Mouse (Mus musculus) kidney, embryonic 14.5 days (tissue): ENCODE data around the gene Znhit2. TPM values are rescaled to one million over a fixed set of nuclear protein-coding genes. Genes with fewer than 3 reads are reported as not detected.

Experiments
- ATAC-seq: fragments of 200-750 bp; cut with Nextera tagmentation; 2 replicates; pipeline ENCODE4 v1.8.0; 2017; ENCODE audit warnings: moderate number of reproducible peaks, mild to moderate bottlenecking, moderate TSS enrichment, moderate library complexity; ENCODE audit not compliant: low FRiP score, low TSS enrichment
- H3K27ac ChIP-seq: fragments of 300-500 bp; sonication (generic); 2 replicates; pipeline ENCODE4 v1.5.1; 2014; ENCODE audit warnings: low read depth, mild to moderate bottlenecking, low read length, moderate library complexity, mixed read lengths
- H3K27me3 ChIP-seq: fragments of 300-500 bp; sonication (generic); 2 replicates; pipeline ENCODE4 v1.6.1; 2014; ENCODE audit warnings: mild to moderate bottlenecking, low read length; ENCODE audit not compliant: control insufficient read depth, insufficient read depth
- H3K36me3 ChIP-seq: fragments of 300-500 bp; sonication (generic); 2 replicates; pipeline ENCODE4 v1.6.1; 2014; ENCODE audit warnings: low read length, mixed read lengths; ENCODE audit not compliant: control insufficient read depth, insufficient read depth
- H3K4me1 ChIP-seq: fragments of 300-500 bp; sonication (generic); 2 replicates; pipeline ENCODE4 v1.6.1; 2014; ENCODE audit warnings: low read length, mixed read lengths; ENCODE audit not compliant: control insufficient read depth, insufficient read depth
- H3K4me2 ChIP-seq: fragments of 300-500 bp; sonication (generic); replicated peaks from 2 replicates; pipeline ENCODE4 v1.6.1; 2014; ENCODE audit warnings: low read depth, mild to moderate bottlenecking, low read length
- H3K4me3 ChIP-seq: fragments of 300-500 bp; sonication (generic); 2 replicates; pipeline ENCODE4 v1.5.1; 2014; ENCODE audit warnings: mild to moderate bottlenecking, low read length
- H3K9ac ChIP-seq: fragments of 300-500 bp; sonication (generic); 2 replicates; pipeline ENCODE4 v1.6.1; 2014; ENCODE audit warnings: low read depth, mild to moderate bottlenecking, low read length, moderate library complexity
- H3K9me3 ChIP-seq: fragments of 300-500 bp; sonication (generic); 2 replicates; pipeline ENCODE4 v1.6.1; 2016; ENCODE audit warnings: low read length; ENCODE audit not compliant: control insufficient read depth
- WGBS: fragments of 180-500 bp; shearing (Covaris S2); extraction: QIAGEN DNeasy Blood & Tissue Kit; methylation state at CpG from one replicate; pipeline ENCODE4 v1.1.7; 2014; 5-methylcytosine and 5-hydroxymethylcytosine counted together
- polyA plus RNA-seq: library from polyadenylated mRNA; unstranded; fragments of >200 nt; fragmentation: Nextera tagmentation; extraction: Ambion mirVana; gene quantifications from 2 replicates; pipeline ENCODE4 v1.2.1, GENCODE M21; 2014

Gene Znhit2
- polyA plus RNA-seq, 1 experiment from 2014 or later = 38.6 TPM

- Histone ChIP-seq H3K4me2 (peak overlapping the region; percentile 69), H3K27me3 (no peaks in the 10 kb centered on the region), H3K36me3 (peaks cover 59% of the 10 kb centered on the region), H3K9me3 (no peaks in the 10 kb centered on the region), H3K4me3 (peak overlapping the region; percentile 82), H3K9ac (peak overlapping the region; percentile 88; the same call in 1 of the 2 replicates), H3K27ac (no peak overlapping the region), H3K4me1 (peaks cover 6% of the 10 kb centered on the region; the same call in 1 of the 2 replicates)
- WGBS = 67% methylated on average over 4 of the region's 4 CpGs
- no peak for ATAC-seq
Observed at GRCm38 (mm10) chr19:6056696-6057095, 4.3 kb upstream of the Znhit2 start.

DNA sequence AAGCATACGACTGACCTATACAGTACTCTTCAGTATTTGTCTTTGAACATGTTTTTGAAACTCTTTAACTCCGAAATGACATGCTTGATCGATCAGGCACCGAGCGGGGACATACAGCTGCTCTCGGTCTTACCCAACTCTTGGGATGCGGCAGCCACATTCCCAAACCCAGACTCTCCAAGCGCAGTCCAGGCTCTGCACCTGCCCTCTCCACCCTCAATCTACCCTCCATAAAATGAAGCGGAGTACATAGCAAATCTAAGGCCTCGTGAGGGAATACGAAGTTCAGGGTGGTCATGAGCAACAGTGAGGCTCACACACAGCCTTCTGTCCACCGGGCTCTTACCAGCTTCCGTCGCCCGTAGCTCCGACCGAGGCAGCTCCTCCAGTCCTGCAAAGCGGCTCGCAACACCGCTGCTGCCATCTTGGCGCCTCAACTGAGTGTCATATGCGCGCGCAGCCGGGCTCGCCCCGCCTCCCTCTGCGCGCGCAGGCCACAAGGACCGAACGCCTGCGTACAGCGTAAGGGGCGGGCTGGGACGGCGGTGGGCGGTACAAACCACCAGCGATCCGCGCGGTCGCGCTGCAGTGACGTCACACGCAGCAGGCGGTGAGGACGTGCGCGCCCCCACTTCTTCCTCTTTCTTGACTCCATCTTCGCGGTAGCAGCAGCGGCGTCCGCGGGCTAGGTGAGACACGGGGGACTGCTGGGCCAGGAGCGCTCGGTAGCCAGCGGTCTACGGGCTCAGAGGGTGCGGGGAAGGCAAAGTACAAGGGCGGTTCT, 3.5 kb upstream of the Znhit2 start, which contains the start of the genes Mrpl49 and Fau:
TSS of gene Mrpl49 (minus strand) at position 473 of the 784 bp plus-strand sequence.
TSS of gene Fau (plus strand) at position 532 of the 784 bp plus-strand sequence.
- Histone ChIP-seq H3K36me3 (peaks cover 51% of the 10 kb centered on the region), H3K4me2 (peak within 1 kb of the TSS; percentile 84), H3K27me3 (no peaks in the 10 kb centered on the region), H3K4me3 (peak within 1 kb of the TSS; percentile 82), H3K27ac (peak within 1 kb of the TSS; percentile 63), H3K4me1 (peaks cover 14% of the 10 kb centered on the region), H3K9me3 (no peaks in the 10 kb centered on the region), H3K9ac (peak within 1 kb of the TSS; percentile 88)
- WGBS = under 1% methylated on average over 58 of the region's 63 CpGs
- peak; percentile 87 for ATAC-seq

DNA sequence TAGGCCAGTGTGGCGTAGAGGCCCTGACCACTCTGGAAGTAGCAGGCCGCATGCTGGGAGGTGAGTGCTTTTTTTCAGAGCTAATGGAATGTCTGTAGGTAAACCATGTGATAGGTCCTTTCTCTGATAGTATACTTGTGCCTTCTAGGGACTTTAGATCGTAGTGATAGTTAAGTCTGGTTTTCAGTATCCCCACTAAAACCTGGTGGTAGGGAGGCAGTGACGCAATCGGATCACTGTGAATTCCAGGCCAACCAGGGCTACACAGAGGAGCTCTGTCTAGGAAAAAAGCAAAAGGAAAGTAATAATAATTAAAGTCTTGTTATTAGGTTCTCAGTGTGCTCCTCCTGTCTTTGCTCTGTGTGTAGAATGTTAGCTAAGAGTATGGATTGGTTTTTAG, 2.5 kb upstream of the Znhit2 start:
- Histone ChIP-seq H3K27ac (peak overlapping the region; percentile 63; the same call in 1 of the 2 replicates), H3K36me3 (peaks cover 41% of the 10 kb centered on the region), H3K9ac (peak overlapping the region; percentile 88), H3K9me3 (no peaks in the 10 kb centered on the region), H3K27me3 (no peaks in the 10 kb centered on the region), H3K4me3 (peak overlapping the region; percentile 82), H3K4me2 (peak overlapping the region; percentile 84), H3K4me1 (peaks cover 15% of the 10 kb centered on the region)
- WGBS = 33% methylated on average over 5 of the region's 5 CpGs
- no peak for ATAC-seq

DNA sequence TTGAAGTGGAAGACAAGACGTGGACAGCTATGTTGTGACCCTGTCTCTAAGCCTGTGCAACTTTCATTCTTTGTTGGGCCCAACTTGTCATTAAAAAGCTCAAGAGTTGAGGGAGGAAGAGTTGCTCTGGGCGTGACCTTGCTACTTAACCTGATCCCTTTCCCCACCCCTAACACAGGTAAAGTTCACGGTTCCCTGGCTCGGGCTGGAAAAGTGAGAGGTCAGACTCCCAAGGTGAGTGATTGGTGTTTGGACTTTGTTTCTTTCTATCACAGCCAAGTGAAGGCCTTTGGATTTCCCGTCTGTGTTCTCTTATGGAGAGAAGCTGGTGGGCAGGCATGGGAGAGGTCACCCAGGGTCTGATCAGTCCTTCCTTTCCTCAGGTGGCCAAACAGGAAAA, 2.0 kb upstream of the Znhit2 start:
- H3K4me3 ChIP-seq = peak overlapping the region; percentile 82
- H3K4me2 ChIP-seq = peak overlapping the region; percentile 84
- H3K27ac ChIP-seq = no peak overlapping the region
- H3K9me3 ChIP-seq = no peaks in the 10 kb centered on the region
- peaks cover 36% of the 10 kb centered on the region for H3K36me3 ChIP-seq
- no peak for ATAC-seq
- no peaks in the 10 kb centered on the region for H3K27me3 ChIP-seq
- peaks cover 15% of the 10 kb centered on the region for H3K4me1 ChIP-seq
- peak overlapping the region; percentile 88 for H3K9ac ChIP-seq
- 83% methylated on average over 5 of the region's 5 CpGs for WGBS

DNA sequence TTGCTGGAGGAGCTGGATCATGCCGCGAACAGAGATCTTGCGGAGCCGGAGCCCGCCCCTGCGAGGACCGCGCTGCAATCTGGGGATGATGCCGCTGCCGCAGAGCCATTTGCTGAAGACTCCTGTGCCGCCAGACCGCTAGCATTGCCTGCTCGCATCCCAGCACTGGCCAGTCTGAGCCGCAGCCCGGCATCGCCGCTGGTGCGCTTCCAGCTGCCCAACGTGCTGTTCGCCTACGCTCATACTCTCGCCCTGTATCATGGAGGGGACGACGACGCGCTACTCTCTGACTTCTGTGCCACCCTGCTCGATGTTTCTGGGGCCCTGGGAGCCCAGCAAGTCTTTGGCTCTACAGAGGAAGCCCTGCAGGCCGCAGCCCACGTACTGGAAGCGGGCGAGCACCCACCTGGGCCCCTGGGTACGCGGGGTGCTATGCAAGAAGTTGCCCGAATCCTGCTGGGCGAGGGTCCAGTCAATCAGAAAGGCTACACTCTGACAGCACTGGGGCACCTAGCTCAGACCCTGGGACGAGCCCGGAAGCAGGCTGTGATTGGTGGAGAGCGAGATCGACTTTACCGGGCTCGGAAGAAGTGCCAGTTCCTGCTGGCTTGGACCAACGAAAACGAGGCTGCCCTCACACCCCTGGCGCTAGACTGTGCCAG, 780 bp downstream of the Znhit2 start:
- 1% methylated on average over 44 of the region's 44 CpGs for WGBS
- no peak for ATAC-seq

DNA sequence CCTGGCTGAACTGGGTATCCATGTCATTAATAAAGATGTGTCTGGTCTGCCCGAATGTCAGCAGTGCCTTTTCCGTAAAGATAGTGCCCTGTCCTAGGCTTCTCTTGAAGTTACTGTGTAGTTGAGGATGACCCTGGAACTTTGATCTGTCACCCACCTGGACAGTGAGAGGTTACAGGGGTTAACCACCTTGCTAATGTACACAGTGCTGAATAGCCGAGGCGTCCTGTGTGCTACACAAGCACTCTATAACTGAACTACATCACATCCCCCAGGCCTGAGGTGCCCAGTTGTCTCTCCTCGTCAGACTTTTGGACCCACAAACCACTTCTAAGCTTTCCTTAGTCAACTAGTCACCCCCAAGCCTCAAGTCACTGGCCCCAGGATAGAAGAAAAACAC, 1.4 kb downstream of the Znhit2 start:
- ATAC-seq = no peak
- Histone ChIP-seq H3K27me3 (no peaks in the 10 kb centered on the region), H3K9me3 (no peaks in the 10 kb centered on the region), H3K4me3 (peak overlapping the region; percentile 90), H3K4me1 (peaks cover 21% of the 10 kb centered on the region), H3K27ac (0 out of 2 replicates have a peak overlapping the region, but pooled peaks have one; percentile 96), H3K4me2 (peak overlapping the region; percentile 100), H3K9ac (peak overlapping the region; percentile 95), H3K36me3 (peaks cover 15% of the 10 kb centered on the region)
- WGBS = 50% methylated on average over 5 of the region's 5 CpGs

More for the DNA sequence above, 780 bp downstream of the Znhit2 start:
- peak overlapping the region; percentile 95 for H3K9ac ChIP-seq
- peak overlapping the region; percentile 100 for H3K4me2 ChIP-seq
- peaks cover 19% of the 10 kb centered on the region for H3K4me1 ChIP-seq
- peak overlapping the region; percentile 96 for H3K27ac ChIP-seq
- H3K36me3 ChIP-seq = peaks cover 15% of the 10 kb centered on the region
- no peaks in the 10 kb centered on the region for H3K9me3 ChIP-seq
- H3K27me3 ChIP-seq = no peaks in the 10 kb centered on the region
- peak overlapping the region; percentile 90 for H3K4me3 ChIP-seq

GRCm38 (mm10) chr19:6063081-6063480, 2.1 kb downstream of the Znhit2 start:
- Histone ChIP-seq H3K27ac (no peak overlapping the region), H3K36me3 (peaks cover 15% of the 10 kb centered on the region), H3K4me2 (no peak overlapping the region), H3K4me1 (peaks cover 25% of the 10 kb centered on the region), H3K27me3 (no peaks in the 10 kb centered on the region), H3K9ac (no peak overlapping the region), H3K4me3 (no peak overlapping the region), H3K9me3 (no peaks in the 10 kb centered on the region)
- 87% methylated on average over 6 of the region's 6 CpGs for WGBS
- no peak for ATAC-seq

GRCm38 (mm10) chr19:6066571-6066970, 5.6 kb downstream of the Znhit2 start:
- H3K27ac ChIP-seq = peak overlapping the region; percentile 85; the same call in 1 of the 2 replicates
- peaks cover 31% of the 10 kb centered on the region for H3K36me3 ChIP-seq
- H3K9me3 ChIP-seq = no peaks in the 10 kb centered on the region
- H3K27me3 ChIP-seq = no peaks in the 10 kb centered on the region
- H3K4me2 ChIP-seq = peak overlapping the region; percentile 93
- no peak for ATAC-seq
- peak overlapping the region; percentile 51 for H3K4me3 ChIP-seq
- peaks cover 27% of the 10 kb centered on the region for H3K4me1 ChIP-seq
- H3K9ac ChIP-seq = peak overlapping the region; percentile 66
- 35% methylated on average over 5 of the region's 5 CpGs for WGBS
